Mouse (Mus musculus) spleen, postnatal 4 days (tissue): Measurements from ENCODE around the gene Ptprn.
A peak's percentile ranks its signal among the peaks of the same experiment; 100 is the strongest.

Source experiments
- DNase-seq, 2 experiments: peaks; one replicate each; pipeline ENCODE4 v3.0.0; 2022; ENCODE audit warnings: low spot score in 2 of 2

The Ptprn gene

DNA sequence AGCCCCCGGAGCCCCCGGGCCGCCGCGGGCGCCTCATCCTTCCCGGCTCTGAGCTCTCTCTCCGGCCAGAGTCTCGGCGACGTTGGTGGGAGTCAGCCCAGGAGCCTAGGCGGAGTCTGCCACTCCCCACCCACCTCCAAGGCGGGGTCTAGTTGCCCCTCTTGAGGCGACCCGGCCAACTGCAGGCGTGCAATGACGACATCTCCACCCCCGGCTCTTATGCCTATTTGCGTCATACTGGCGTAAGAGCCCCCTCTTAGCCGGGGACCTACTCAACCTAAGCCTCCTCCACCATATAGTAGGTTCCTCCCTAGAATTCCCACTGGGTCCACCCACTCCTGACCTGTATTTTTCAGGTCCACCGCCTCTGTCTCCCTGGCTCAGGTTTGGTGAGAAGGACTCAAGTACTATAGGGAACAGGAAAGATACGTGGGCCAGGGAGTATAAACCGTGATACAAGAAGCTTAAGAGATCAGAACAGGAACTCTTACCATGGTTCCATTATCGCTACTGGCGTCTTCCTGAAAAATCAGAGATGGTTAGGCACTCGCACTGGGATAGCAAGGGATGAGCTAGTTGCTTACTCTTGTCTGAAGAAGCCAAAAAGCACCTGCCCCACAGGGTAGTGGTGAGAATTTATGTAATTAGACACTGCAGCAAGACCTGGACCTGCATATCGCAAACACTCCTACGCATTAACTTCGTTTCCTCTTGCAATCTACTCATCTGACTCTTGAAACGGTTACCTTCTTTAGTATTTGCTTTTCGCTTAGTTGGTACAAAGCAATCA lies at the start of gene Ptprn:
Gene Ptprn (minus strand): TSS at position 412 of the 790 bp plus-strand sequence.
- no peak for DNase-seq

DNA sequence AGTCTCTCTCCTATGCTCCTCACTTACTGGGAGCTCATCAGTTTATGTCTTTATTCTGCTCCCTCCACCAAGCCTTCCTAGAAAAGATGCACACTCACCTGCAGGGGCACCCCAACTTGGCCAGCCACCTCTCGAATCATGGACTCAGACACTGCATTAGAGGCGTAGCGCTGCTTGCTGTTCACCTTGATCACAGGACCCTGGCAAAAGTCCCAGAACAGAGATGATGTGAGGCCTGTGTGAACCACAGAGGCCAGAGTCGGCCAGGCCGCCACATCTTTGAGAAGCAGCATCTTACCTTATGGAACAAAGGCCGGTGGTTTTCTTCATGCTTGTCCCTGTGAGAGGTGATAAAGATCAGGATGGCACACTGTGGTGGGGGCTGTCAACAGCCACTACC lies 47.4 kb upstream of the Ptprn start:
- no peak for DNase-seq

DNA sequence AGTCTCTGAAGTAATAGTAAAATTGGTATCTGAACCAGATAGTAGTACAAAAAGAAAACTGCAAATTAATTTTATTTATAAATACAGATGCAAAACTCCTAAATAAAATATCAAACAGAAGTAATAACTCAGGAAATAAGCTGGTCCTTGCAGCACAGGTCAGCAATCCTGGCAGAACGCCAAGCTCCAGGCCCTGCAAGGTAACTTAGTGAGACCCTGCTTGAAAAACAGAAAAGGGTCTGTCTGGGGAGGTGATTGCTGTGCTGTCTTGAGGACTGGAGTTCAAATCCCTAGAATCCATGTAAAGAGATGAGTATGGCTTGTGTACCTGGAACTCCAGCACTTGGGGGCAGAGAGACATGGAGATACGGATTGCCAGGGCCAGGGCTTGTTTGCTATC lies 40.4 kb upstream of the Ptprn start:
- no peak for DNase-seq

DNA sequence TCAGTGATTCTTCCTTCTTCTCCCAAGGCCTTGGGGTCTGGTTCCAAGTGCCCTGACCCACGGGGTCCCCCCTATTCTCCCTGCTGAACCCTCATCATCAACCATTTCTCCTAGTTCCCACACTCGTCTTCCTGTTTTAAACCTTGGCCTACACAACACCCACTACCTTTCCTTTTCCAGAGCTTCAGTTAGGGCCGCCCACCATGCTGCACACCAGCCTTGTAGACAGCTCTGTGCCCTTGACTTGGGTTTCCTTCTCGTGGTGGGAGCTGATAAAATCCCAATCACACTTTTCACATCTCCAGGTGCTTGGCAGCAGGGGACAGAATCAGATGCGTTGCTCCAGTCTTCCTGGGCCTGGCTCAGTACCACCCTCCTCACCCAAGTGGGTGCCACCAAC lies 30.0 kb upstream of the Ptprn start:
- no peak for DNase-seq

DNA sequence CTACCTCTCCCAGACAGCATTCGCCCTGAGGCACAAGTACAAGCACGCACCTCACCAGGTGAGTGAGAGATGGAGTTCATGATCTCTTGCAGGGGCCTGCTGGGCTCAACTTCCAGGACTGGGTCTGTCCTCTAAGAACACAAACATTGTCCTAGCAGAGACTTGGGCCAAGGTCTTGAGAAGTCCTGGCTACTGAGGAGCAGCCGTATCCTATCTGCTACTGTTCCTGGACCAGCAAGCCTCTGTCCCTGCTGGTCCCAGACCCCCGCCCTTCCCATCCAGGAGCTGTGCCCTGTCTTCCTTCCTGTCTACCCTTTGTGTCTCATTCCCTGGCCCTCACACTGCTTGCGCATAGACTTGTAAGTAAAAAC lies 29.0 kb upstream of the Ptprn start:
- no peak for DNase-seq

DNA sequence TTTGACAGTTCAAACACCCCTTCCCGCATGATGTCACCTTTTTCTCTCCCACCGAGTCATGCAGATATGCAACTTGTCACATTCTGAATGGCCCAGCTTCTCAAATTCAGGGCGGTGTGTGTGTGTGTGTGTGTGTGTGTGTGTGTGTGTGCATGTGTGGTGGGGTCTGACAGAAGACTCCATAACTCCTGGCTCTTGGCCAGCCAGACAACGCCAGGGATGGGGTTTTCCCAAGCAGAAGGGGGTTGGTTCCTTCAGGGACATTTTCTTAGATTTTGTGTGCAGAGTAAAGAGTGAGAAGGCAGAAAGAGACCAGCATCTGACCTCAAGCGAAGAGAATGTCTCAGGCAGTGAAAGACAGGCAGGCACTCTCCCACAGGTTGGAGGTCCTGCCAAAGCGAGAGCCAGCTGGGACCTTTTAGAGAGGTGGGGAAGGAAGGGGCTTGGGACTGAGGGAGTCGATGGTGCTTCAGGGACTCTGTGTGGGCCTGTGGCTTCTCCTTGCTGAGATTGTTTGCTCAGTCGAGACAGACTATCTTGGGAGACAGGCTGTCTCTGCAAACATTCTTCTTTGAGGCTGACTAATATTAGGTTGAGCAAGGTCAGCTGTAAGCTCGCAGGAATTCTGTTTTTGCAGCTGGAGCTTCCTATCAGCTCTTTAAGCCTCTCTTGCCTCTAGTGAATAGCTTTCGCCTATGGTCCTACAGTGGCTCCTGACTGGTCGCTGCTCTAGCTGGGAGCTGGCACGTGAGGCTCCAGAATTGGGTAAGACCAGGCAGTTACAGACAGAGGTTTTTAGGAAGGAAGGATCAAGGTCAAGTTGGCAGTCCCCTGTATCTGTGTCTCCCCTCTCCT lies 28.4 kb upstream of the Ptprn start:
- no peak for DNase-seq

DNA sequence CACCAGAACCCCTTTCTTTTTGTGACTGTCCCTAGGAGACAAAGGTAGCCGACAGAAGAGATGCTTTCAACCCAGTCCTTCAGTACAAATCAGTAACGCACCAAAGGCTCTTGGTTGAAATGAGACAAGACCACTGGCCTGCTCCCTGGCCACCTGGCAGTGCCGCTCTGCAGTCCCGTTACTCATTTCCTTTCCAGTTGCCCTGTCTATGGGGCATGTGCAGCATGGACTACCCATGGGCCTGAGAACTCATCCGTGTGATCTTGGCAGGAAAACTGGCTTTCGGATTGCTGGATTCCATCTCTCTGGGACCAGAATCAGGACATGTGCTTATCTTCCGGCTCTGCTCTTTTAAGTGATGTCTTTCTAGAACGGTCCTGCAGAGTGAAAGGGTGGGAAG lies 27.0 kb upstream of the Ptprn start:
- no peak for DNase-seq

DNA sequence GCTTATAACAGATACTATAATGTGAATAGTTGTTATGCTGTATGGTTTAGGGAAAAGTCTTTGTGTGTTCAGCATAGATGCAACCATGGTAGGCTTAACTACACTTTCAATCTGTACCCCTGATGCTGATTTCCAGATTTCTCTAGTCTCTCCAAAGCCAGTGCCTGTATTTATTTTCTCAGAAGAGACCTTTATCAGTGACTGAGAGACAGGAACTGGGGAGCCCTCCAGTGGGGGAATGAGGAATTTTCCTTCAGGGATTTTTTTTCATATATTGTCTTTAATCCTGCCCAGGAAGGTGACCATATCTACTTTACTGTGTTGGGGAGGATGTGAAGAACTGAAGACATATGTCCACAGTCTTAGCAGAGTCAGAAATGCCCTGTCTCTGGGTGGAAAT lies 26.3 kb upstream of the Ptprn start:
- DNase-seq, result no peak

DNA sequence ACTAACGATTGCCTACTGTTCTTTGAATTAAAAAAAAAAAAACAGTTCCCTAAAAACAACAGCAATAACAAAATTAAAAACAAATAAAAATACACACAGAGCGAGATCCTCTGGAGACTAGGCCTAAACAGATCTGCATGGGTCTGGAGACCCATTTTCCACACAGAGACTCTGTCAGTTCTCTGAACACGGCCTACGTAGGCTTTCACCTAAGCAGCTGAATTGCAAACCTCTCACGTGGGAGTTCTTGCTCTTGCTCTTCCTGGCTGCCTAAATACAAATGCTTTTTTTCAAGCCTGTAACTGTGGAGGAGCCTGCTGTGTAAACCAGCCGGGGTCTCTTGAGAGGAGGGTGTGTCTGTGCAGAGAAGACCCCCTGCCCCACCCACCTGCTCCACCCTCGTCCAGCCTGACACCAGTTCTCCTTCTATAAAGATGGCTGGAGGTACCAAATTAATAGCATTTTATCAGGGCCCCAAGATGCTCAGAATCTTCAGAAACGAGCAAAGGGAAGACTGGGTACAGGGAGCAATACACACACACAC lies 25.7 kb upstream of the Ptprn start:
- DNase-seq, result no peak

DNA sequence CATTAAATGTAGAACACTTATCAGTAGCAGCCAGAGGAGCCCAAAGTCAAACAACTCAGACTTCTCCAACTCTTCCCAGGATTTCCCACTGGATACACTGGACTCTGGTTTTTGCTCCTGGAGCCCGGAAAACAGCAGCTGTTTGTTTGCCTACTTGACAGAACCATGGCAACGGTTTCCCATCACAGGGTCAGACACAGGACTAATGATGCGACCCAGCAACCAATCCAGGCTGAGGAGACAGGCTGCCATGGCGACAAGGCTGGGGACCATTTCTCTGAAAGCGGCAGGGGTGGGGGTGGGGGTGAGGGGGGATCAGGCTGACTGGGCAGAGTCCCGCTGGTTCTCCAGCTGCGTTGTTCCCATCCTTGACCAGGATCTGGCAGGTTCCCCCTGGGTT lies 25.1 kb upstream of the Ptprn start:
- no peak for DNase-seq

DNA sequence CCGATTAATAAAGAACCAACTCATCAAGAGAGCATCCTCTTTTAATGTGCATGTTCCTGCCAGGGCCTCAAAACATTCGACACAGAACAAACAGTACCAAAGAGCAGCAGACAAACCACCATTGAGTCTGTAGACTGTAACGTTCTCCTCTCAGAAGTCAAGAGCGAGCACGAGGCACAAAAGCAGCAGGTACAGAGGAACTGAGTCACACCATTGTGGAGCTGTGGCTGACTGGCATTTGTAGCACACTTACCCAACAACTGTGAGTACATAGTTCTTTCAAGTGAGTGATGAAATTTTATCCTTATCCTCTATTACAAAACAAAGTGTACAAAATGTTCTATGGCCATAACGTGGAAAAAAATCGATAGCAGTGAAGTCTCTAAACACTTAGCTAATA lies 20.6 kb upstream of the Ptprn start:
- no peak for DNase-seq

DNA sequence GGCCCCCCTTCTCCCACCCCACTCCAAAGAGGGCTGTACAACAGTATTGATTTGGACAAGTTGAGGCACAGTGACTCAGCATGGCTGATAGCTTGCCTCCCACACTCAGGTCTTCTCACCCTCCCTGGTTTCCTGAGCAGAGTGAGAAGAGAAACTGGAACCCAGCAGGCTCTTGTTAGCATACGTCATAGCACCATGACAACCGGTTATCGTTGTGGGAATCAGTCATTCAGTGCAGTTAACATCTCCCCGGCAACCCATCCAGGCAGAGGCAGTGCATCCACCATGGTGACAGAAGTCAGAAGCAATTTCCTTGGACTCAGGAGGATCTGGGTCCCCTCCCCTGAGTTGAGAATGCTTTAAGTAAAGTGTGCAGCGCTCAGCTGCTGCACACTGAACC lies 18.7 kb upstream of the Ptprn start:
- no peak for DNase-seq

DNA sequence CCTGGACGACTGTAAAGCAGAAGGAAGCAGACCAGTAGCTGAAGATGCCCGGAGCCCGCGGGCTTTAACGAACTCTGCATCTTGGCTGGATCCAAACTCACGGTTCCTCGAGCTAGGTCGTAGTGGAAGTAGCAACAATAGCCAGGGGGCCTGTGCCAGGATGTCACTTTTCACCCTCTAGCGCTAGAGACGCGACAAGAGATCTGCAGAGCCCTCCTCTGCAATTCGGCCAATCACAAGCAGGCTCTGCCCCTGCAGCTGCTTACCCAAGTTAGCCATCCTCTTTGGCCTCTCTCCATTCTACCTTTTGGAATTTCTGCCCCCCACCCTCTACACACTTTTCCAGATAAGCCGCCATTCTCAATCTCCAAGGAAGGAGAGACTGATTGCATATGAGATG lies 13.9 kb upstream of the Ptprn start, which contains the start of gene Resp18:
Gene Resp18 (minus strand): TSS at position 188 of the 400 bp plus-strand sequence.
- no peak for DNase-seq

DNA sequence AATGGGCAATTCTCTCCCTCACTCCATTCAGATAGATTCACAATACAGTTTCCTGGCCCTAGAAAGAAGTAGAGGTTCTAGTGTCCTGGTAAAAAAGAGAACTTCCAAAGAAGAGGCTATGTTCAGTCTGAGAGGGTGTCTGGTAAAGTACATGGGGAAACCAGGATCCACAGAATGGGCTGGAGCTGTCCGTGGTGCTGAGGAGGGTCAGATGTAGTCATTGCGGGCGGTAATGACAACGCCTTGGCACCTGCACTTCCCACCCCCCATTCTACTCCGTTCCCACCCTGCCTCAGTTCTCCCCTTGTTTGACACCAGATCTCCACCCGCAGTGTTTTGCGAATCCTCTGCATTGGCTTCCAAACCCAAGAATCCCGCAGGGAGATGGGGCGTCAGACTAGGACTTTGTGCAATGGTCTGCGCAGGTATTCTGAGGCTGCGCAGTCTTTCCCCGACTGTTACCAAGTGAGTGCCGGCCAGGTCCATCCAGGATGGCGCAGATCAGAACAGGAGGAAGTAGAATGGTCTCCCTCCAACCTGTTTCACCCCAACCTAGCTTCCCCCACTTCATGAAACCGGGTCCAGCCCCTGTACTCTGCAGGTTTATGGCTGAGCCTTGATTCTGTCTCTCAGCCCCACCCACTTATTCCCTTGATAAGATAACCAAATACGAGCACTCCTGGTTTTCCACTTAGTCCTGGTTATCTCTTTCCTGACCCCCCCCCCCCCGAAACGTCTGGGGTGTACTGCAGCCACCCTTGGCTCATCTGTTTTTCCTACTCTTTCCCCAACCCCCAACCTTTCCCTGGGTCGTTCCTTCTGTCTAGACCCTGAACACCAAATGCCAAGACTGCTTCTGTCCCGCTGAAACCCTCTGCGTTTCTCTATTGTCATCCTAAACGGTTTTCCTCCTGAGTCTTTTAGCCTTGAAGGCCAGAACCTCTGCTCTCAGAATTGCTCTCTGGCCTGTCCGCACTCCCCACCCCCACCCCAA lies 13.2 kb upstream of the Ptprn start:
- DNase-seq, result peak in 1 of 2 experiments; percentile 71

DNA sequence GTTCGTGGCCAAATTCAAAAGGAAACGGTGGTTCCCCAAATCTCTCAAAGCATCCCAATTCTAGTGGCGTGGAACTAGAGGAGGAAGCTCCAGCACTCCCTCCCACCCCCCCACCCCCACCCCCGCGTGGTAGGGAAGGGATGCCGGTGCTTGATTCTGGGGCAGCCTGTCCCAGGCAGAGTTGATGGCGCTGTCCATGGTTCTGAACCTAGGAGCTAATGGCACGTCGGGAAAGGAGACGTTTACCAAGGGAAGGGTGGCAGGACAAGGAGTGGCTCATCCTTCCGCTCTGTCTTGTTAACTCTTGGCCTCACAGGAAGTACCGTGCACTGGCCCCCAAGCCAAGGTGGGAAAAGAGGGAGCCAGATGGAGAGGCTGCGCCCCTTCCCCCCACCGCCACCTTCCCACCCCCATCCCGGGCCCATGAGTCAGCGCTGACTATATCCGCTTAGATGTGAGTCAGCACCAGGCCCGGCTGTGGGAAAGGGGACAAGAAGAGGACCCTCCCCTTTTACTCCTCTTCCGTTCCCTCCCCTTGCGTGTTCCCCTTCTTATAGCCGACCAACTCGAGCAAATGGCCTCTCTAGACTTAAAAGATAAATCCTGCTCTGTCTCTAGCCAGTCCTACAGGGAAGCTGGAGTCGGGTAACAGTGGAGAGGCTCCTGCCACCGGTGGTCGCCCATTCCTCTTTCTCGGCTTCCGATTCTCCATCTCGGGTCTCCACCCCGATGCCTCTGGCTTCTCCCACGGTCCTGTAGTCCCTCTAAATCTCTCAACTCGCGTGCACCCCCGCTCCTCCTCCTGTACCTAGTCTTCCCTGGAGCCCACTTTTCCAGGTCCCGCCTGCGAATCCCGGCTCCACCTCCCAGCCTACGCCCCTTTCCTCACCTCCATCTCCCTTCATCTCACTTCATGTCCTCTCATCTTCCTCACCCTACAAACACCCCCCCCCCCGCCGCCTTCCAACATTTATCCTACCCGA lies 1.0 kb downstream of the Ptprn start:
- DNase-seq, result peak in 1 of 2 experiments; percentile 82

DNA sequence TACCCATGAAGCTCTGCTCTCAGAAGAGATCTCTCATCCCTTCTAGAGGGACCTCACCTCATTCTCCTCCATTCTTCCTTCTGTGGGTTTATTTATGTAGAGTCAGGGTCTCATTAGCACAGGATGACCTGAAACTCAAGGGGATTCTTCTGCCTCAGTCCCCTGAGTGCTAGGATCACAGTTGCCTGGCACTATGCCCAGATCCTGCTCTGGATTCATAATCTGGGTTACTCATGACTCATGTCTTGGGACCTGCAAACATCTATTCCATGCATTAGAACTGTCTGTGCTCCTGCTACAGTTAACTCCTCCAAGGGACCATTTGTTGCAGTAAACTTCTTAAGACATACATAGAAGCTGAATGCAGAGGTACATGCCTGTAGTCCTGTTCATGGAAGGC lies 3.0 kb downstream of the Ptprn start:
- no peak for DNase-seq

DNA sequence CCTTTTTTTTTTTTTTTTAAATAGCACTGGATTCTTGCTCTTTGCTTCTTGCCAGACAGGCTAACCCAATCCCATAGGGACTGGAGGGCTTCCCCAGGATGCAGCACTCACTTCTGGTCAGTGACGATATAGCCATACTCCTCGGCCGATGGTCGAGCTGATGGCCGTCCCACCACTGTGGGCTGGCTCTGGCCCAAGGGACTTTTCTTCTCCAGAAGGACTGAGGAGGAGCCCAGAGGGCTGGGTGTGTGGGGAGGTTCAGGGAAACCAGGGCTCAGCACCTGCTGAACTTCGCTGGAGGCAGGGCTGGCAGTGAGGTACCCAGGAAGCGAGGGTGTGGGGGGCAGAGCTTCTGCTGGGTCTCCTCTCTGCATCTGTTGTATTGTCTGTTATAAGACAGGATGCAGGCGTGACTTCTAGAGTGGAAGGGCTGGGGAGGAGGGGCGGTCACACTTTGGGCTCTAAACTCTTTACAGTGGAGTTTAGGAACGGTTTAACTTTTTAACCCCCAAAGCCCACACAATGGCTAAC lies 8.7 kb downstream of the Ptprn start:
- DNase-seq, result no peak

DNA sequence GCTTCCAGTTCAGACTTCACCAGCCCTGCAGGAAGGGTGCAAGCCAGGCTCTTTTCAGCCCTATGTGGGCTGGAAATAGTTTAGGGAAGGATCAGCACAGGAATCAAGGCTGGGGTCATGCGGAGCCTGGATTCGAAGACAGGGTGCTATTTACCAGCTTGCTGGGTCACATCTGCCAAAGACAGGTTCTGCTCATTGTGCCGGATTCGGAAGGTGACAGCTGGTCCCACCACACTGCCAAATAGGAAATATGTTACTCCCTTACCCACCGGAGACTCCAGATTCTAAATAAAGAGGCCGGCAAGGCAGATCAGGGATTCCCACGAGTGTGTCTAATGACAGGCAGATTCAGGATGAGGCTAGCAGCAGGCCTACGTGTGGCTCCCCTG lies 9.7 kb downstream of the Ptprn start:
- no peak for DNase-seq

DNA sequence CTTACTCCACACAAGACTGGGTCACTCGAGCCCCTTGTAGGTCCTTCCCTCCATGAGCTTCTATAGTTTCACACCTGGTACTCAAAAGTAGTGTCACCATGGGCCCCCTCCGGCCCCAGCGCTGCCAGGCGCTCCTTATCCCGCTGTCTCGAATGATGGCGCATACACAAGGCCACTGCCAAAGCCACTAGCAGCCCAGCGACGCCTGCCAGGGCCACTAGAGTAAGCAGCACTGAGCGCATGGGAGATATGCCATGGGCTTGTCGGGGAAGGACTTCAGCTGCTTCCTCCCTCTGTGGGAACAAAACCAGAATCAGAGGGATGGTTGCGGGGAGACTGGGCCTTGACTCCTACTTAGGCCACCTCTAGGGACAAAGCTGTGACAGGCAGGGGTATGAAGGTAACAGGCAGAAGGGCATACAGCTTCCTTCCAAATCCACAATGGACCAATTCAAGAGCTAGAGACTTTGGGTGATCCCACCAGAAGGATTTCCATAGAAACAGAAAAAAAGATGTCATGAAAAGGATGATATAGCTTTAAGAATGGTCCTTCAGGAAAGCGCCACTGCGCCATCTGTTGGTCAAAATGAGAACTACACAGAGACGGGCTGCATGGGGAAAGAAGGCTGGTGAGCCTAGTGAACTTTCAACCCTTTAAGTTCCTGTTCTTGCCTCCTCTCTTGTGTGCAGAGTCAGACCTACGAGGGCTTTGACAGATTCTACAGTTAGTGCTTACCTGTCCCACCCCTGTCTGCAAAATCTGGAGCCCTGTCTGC lies 10.3 kb downstream of the Ptprn start:
- peak; percentile 87 to 97 for DNase-seq
